Mouse (Mus musculus) T-helper 2 cell (primary cell): ENCODE measurements at regions not wholly inside any gene's neighbourhood (a gene's known extent, or its start where the extent isn't known, plus 50 kb on each side); places are given as distances from the start of the nearest gene placed in this dataset.

Experiments used
- in situ Hi-C: fragments of 300-600 bp; cut with MboI, MseI; formaldehyde crosslinking; loops from one replicate; pipeline ENCODE4 v1.15.1; 2025; ENCODE audit warnings: high pct_unique_total_duplicates

GRCm38 (mm10) chr11:94882687-94883383 lies 53.2 kb upstream of the Col1a1 start:
- in situ Hi-C loops = no loop called here

GRCm38 (mm10) chr11:94881982-94882686 lies 53.9 kb upstream of the Col1a1 start:
- in situ Hi-C loops = no loop called here

GRCm38 (mm10) chr11:94880896-94881840 lies 54.9 kb upstream of the Col1a1 start:
- in situ Hi-C loops = no loop called here

GRCm38 (mm10) chr11:94876707-94877106 lies 59.3 kb upstream of the Col1a1 start:
- in situ Hi-C loops = no loop called here

- in situ Hi-C loops = no loop called here
Measured at GRCm38 (mm10) chr11:94875026-94875425, 61.0 kb upstream of the Col1a1 start.

- in situ Hi-C loops = no loop called here
Measured at GRCm38 (mm10) chr11:94874155-94874561, 61.9 kb upstream of the Col1a1 start.

GRCm38 (mm10) chr11:94873693-94874092 lies 62.3 kb upstream of the Col1a1 start:
- in situ Hi-C loops = no loop called here

- in situ Hi-C loops = no loop called here
Measured at GRCm38 (mm10) chr11:94872921-94873320, 63.1 kb upstream of the Col1a1 start.

- in situ Hi-C loops = no loop called here
Measured at GRCm38 (mm10) chr11:94870341-94870740, 65.7 kb upstream of the Col1a1 start.

- in situ Hi-C loops = loop anchor here (5.0 kb wide), 1 partner anchor 67 kb away; the partner anchor contains the start of gene Col1a1
Measured at GRCm38 (mm10) chr11:94869866-94870265, 66.2 kb upstream of the Col1a1 start.

GRCm38 (mm10) chr11:94866176-94866967 lies 69.7 kb upstream of the Col1a1 start:
- in situ Hi-C loops = loop anchor here (5.0 kb wide), 1 partner anchor 71 kb away; the partner anchor contains the start of gene Col1a1

GRCm38 (mm10) chr11:94850129-94850528 lies 67.6 kb upstream of the Tmem92 start:
- in situ Hi-C loops = no loop called here

GRCm38 (mm10) chr11:94839133-94839532 lies 56.6 kb upstream of the Tmem92 start:
- in situ Hi-C loops = no loop called here

- in situ Hi-C loops = no loop called here
Measured at GRCm38 (mm10) chr11:94838140-94838539, 55.6 kb upstream of the Tmem92 start.

GRCm38 (mm10) chr11:94836347-94836746 lies 53.8 kb upstream of the Tmem92 start:
- in situ Hi-C loops = no loop called here

- in situ Hi-C loops = loop anchor here (5.0 kb wide), 1 partner anchor 50 kb away; the partner anchor contains the start of gene Tmem92
Measured at GRCm38 (mm10) chr11:94832246-94832985, 49.9 kb upstream of the Tmem92 start.
